Mouse (Mus musculus): Measurements from ENCODE around the gene Col11a1.

DNA sequence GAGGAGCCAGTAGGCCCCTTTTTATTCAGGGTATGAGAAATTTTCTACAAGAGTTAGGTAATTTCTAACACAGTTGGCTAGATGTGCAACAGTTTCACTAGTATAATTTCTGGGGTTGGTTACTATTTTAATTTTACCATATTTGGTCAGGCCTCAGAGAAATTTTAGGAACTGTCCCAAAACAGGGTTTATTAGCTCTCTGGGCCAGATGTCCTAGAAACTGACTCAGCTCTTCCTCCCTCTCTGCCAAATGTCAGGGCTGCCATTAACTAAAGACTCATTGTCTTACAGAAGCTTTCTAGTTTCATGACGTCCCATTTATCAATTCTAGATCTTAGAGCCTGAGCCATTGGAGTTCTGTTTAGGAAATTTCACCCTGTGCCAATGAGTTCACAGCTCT lies 199.2 kb downstream of the Col11a1 start:
- TF ChIP-seq POLR2A (IDR thresholded peaks at IDR 0.05; ENCODE audit: control insufficient read depth in 1 of 2, insufficient read depth in 1 of 2, low read depth in 1 of 2, low read length in 2 of 2, poor library complexity in 1 of 2) = no peak
- no peak for TF ChIP-seq TBP (IDR thresholded peaks at IDR 0.05; ENCODE audit: low read depth, low read length)
- TF ChIP-seq CTCF (IDR thresholded peaks at IDR 0.05 in 2 of 3, conservative IDR thresholded peaks at IDR 0.05 in 1 of 3; ENCODE audit: control insufficient read depth in 1 of 3, insufficient read depth in 1 of 3, low read depth in 2 of 3, low read length in 3 of 3, poor library complexity in 1 of 3, severe bottlenecking in 1 of 3) = no peak

Data from MEL (cell line).